Mouse (Mus musculus) liver, embryonic 14.5 days (tissue): ENCODE measurements around the gene Zfp423.

ENCODE experiments used
- CTCF ChIP-seq: IDR thresholded peaks from 2 replicates; pipeline ENCODE4 v1.5.1; 2016; ENCODE audit warnings: antibody characterized with exemption, low read depth, control low read depth
- EP300 ChIP-seq: IDR thresholded peaks from 2 replicates; pipeline ENCODE4 v1.6.1; 2016; ENCODE audit warnings: antibody characterized with exemption, low read depth

GRCm38 (mm10) chr8:88006811-88007210, 47.4 kb upstream of the Zfp423 start:
- TF ChIP-seq EP300 (no peak), CTCF (no peak)
